Mouse (Mus musculus): Measurements from ENCODE around the gene Ankrd13d. TPM values are rescaled to one million over a fixed set of nuclear protein-coding genes. Genes with fewer than 3 reads are reported as not detected.

Ankrd13d gene
- total RNA-seq, 4 experiments from 2014 or later, result 0.59 to 2.1 (median 0.80) TPM

DNA sequence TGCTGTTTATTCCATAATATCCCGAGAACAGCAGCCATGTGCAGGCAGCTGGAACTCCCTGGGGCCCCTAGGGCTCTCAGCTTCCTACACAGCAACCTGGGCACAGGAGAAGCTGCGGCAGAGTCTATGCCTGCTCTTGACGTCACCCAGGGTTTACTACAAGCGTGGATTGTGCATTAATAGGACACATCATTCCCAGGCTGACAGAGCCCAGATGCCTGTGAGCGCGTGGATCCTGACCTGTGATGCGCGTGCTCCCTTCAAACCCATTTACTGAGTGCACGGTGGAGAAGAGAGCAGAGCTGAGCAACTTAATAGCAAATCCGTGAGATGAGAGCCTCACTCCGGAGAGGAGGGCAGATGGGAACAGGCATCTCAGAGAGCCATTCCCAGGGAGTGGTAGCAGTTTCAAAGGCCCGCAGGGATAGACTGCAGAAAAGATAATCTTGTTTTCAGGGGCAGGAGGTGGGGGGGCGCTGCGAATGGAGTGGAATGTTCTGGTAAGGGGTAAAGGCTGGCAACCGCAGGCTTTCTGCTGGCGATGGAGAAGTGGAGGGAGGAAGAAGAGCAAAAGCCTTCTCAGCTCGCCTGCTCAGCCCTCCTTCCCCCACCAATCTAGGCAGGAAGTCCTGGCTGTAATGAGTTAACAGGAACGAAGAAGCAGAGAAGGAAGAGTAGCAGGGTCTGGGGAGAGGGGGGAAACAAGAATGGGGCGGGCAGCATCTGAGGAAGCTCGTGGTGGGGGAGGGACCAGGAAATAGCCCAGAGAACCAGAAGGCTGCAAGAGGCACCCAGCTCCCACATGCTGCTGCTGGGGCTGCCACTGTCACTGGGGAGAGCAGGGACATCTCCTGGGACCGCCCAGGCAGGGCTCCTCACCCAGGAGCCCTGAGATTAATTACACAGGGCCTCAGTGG, 19.1 kb upstream of the Ankrd13d start:
- DNase-seq (ENCODE audit: low spot score), result no peak

DNA sequence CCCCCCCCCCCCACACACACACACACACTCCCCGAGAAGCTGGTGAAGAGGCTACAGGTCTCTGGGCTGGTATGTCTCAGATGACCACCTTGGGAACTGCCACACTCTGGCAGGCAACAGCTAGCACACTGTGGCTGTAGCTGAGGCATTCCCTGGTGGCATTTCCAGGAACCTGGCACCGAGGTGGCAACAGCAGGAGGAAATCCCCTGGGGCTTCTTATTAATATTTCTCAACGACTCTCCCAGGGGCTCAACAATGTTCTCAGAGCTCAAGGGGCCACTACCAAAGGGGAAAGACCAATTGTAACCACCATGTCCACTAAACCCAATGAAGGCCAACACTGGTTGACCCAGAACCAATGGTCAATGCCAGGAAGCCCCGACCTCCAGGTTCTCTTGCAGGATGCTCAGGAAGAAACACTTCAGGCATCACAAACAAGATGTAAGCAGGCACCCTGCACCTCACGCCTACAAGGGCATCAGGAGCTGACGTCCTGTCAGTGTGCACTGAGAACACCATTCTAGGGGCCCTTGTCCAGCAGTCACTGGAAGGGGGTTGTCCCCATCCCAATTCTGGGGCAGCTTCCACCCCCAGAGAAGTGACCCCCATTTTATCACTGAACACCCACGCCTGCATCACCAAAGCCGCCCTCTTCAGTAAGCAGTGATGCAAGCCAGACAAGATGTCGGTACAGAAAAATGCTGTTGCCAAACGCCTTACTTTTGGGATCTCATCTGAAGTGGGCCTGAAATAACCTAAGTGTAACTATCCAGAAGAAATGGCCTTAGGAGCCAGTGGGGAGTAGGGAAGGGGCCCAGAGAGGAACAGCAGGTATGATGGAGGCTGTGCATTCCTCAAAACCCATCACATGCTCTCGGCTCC, 18.2 kb upstream of the Ankrd13d start:
- no peak for DNase-seq (ENCODE audit: low spot score)

GRCm38 (mm10) chr19:4300271-4300704, 17.4 kb upstream of the Ankrd13d start:
- DNase-seq (ENCODE audit: low spot score), result no peak

DNA sequence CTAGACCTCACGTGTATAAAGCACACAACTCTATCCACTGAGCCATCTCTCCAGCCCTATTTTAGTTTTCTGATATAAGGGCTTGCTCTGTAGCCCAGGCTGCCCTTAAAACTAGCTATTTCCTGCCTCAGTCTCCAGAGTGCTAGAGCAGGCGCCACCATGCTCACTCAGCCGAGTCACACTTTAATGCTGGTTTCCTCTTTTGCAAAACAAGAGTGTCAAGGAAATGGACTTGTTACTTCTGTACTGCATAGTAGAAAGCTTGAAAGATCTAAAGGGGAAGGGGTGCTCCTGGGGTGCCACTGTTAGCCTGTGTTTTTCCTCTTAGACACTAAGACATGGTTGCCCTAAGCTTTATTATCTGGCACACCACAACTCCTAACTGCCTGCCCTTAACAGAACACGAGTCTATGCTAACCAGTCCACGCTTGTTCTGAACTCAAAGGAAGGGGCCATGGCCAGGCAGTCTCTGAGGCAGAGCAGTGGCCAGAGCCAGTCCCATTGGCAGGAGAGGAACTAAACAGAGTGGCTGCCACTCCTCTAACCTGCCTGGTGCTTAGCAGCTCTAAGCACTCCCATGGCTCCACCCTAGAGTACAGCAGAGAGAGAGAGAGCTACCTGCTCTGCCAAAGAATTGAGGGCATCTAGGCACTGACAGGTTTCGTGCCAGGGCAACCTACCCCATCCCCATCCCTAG, 16.8 kb upstream of the Ankrd13d start:
- DNase-seq (ENCODE audit: low spot score), result no peak

DNA sequence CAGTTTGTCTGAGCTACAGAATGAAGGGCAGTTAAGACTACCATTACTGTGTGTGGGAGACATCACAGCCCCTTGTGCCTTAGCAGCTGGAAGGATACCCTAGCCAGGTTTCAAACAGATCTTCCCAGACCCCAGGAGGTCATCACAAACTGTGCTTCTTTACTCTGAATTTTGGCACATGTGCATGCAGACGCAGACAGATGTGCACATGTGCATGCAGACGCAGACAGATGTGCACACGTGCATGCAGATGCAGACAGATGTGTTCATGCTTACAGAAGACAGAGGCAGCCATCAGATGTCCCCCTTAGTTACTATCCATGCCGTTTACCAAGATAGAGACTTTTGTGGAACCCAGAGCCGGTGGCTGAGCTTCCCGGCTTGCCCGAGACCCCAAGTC, 16.2 kb upstream of the Ankrd13d start:
- DNase-seq (ENCODE audit: low spot score), result no peak

- DNase-seq (ENCODE audit: low spot score), result no peak
These were observed 15.6 kb upstream of the Ankrd13d start for GRCm38 (mm10) chr19:4298322-4299121.

DNA sequence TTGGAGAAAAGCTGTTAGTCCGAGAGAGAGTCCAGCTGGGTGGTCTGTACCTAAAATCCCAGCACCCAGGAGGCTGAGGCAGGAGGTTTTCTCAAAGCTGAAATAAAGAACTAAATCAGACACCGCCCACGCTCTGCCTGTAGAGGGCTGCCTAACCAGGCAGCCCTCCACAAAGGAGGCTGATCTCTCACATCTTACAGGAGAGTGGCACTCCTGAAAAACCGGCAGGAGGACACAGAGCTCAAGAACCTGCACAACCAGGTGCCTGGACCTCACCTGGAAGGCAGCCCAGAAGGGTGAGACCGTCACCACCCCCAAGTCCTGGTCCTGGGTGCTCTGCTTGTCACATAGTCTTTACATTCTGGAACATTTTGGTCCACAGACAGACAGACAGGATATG, 14.9 kb upstream of the Ankrd13d start:
- no peak for DNase-seq (ENCODE audit: low spot score)

DNA sequence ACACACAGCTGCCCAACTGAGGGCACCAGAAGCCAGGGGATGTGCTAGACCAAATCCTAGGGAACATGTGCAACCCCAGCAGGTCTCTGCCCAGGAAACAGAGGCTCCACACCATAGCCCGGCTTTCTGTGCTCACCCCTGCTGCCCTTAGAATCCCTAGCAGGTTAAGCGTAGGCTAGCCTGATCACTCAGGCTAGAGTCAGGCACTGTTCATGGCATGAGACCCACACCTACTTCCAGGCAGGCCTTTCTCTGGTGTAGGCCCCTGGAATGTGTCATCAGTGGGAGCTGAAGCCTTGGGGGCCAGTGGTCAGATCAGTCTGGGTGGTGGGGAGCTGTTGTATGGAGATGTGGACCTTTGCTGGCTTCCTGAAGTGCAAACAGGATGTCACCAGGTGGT, 13.7 kb upstream of the Ankrd13d start:
- no peak for DNase-seq (ENCODE audit: low spot score)

- DNase-seq (ENCODE audit: low spot score), result no peak
These were observed 12.5 kb upstream of the Ankrd13d start for GRCm38 (mm10) chr19:4295391-4295790.

DNA sequence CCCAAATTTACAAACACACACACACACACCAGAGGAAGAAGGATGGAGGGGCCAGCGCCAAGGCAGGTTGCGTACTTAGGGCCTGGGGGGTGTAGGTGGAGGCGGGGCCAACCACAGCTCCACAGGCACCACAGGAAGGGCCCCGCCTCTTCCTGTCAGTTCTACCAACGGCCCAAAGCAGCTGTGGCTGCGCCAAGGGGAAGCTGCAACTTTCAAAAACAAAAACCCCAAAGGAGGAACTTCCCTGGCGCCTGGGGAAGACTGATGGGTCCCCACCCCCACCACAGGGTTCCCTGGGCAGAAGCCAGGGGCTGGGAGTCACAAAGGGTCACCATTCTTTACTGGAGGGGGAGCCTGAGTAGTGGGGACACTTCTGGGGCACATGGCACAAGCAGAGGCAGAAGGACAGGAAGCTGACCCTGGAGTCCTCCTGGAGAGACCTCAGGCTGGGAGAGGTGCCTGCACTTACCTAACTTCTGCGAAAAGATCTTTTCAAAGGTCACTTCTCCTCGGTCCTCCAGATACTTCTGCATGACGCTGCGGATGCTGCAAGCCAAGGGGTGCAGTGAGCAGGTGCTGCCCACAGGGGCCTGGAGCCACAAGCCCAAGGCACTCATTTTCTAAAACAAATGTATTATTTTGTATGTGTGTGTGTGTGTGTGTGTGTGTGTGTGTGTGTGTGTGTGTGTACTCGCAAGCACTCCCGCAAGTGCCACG, 11.6 kb upstream of the Ankrd13d start:
- DNase-seq (ENCODE audit: low spot score), result peak; percentile 84

GRCm38 (mm10) chr19:4291161-4291560, 8.2 kb upstream of the Ankrd13d start:
- DNase-seq (ENCODE audit: low spot score), result no peak

- no peak for DNase-seq (ENCODE audit: low spot score)
These were observed 7.8 kb upstream of the Ankrd13d start for GRCm38 (mm10) chr19:4290749-4291148.

DNA sequence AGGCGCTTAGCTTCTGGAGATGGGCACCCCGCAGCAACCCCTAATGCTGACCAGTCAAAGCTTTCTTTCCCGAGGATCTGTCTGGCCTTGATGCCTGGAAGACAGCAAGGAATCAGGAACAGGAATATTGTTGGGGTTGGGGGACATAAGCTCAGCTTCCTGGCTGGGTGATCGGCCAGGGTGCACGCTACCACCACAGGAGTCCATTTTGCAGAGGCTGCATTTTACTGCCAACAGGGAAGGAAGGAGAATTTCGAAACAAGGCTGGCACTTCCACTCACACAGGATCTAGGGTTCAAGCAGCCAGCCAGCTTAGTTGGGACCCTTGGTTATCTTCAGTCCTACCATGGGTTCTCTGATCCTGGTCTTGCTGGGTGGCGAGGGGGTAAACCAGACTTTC, 716 bp upstream of the Ankrd13d start:
- DNase-seq (ENCODE audit: low spot score), result no peak

- no peak for DNase-seq (ENCODE audit: low spot score)
These were observed 2.5 kb downstream of the Ankrd13d start for GRCm38 (mm10) chr19:4280425-4280824.

DNA sequence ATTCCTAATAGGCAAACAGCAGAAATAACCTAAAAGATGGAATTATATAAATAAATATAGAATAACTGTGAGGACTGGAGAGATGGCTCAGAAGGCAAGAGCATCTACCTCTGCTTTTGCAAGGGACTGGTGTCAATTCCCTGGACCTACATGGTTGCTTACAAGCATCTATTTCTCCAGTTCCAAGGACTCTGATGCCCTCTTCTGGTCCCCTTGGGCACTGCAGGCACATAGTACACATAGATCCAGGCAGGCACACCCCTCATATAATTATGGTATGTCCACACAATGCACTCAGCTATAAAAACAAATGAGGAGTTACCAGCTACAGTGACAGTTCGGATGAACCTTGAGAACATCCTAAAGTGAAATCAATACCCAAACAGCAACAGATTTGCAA, 3.5 kb downstream of the Ankrd13d start:
- no peak for DNase-seq (ENCODE audit: low spot score)

- no peak for DNase-seq (ENCODE audit: low spot score)
These were observed 12.0 kb downstream of the Ankrd13d start for GRCm38 (mm10) chr19:4270972-4271371.

DNA sequence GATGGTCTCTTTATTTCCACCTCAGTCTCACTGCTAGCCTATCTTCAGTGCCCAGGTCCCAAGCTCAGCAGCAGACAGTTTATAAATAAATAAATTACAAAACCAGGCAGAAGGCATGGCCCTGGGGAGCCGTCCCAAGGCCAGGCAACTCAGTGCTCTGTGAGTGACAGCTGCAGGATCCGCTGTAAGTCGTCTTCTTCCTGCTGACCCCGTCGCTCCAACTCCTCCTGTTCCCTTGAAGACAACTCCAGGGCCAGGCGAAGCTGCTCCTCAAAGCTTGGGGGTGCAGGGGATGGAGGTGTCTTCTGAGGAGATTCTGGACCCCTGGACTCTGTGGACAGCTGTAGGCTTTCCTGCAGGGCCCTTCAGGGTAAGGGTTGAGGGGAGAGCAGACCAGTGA, 12.8 kb downstream of the Ankrd13d start:
- DNase-seq (ENCODE audit: low spot score), result no peak

DNA sequence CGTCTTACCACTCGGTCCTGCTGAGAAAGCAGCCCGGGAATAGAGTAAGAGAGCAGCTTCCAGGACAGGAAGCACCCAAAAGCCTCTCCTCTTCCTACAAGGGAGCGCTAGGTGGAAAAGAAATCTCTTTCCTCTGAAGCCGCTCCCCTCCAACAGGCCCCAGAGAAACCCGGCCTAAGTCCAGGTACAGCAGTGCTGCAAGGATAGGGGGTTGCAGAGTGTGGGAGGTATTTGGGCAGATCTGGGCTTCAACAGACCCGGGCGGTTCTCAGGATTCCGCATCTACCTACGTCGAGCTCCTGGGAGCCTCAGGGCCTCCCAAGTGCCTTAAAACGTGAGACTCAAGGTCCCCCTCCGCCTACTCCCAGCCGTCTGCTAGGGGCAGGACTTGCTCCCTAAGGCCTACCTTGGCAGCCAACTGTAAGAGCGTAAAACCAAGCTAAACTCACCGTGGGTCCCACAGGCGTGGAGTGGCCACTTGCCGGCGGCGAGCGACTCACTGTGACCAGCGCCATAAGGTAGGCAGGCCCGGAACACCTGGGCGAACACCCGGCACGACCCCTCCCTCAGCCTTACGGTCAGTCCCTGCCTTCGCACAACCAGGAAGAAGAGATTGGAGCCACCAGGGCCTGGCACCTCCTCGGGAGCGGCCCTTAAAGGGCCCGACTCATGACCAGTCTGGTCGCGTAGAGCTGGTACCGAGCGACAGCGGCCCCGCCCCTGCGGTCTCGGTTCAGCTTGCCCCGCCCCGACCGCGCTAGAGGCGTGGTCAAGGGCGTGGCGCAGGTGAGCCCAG, 14.2 kb downstream of the Ankrd13d start, which contains the start of gene Ssh3:
Gene Ssh3, minus strand, starts transcription at position 615 of the 796 bp plus-strand sequence.
- DNase-seq (ENCODE audit: low spot score), result peak; percentile 35

DNA sequence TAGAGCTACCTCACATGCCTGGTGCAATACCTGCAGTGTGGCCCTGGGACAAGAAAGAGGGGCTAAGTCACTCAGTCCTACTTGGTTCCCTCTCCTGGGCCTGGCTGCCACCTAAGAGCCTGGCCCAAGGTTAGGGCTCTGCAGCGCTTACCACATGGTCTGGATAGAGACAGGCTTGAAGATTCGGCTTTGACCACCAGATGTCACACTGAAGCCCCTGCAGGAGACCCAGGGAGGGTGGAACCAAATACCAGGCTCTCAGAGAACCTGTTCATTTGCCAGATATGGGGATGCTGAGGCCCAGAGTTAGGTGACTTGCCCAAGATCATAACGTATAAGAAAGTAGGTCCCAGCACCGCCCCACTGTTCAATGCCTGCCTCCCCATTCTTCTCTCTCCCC, 17.0 kb downstream of the Ankrd13d start:
- DNase-seq (ENCODE audit: low spot score), result no peak
